Mouse (Mus musculus) intestine, embryonic 14.5 days (tissue): ENCODE results near the gene Det1. TPM values are rescaled to one million over a fixed set of nuclear protein-coding genes. Genes with fewer than 3 reads are reported as not detected.

Experiments
- ATAC-seq: fragments of 200-750 bp; cut with Nextera tagmentation; replicated peaks from 2 replicates; pipeline ENCODE4 v1.8.0; 2017; ENCODE audit warnings: low read depth, moderate number of reproducible peaks, moderate TSS enrichment, moderate library complexity; ENCODE audit not compliant: low FRiP score, low TSS enrichment
- DNase-seq: peaks from one replicate; pipeline ENCODE4 v3.0.0-alpha.2; 2018; ENCODE audit warnings: low spot score
- H3K27ac ChIP-seq: fragments of 300-500 bp; sonication (generic); 2 replicates; pipeline ENCODE4 v1.5.1; 2014; ENCODE audit warnings: low read depth, mild to moderate bottlenecking, control low read depth
- H3K27me3 ChIP-seq: fragments of 300-500 bp; sonication (generic); replicated peaks from 2 replicates; pipeline ENCODE4 v1.6.1; 2014; ENCODE audit warnings: low read length, control low read depth; ENCODE audit not compliant: control insufficient read depth, insufficient read depth
- H3K36me3 ChIP-seq: fragments of 300-500 bp; sonication (generic); 2 replicates; pipeline ENCODE4 v1.6.1; 2014; ENCODE audit warnings: low read length, control low read depth; ENCODE audit not compliant: control insufficient read depth, insufficient read depth
- H3K4me1 ChIP-seq: fragments of 300-500 bp; sonication (generic); replicated peaks from 2 replicates; pipeline ENCODE4 v1.6.1; 2014; ENCODE audit warnings: low read length, control low read depth, mixed read lengths; ENCODE audit not compliant: control insufficient read depth, insufficient read depth
- H3K4me2 ChIP-seq: fragments of 300-500 bp; sonication (generic); 2 replicates; pipeline ENCODE4 v1.6.1; 2014; ENCODE audit warnings: low read length
- H3K4me3 ChIP-seq: fragments of 300-500 bp; sonication (generic); 2 replicates; pipeline ENCODE4 v1.5.1; 2014; ENCODE audit warnings: low read depth, low read length, control low read depth, mixed read lengths
- H3K9ac ChIP-seq: fragments of 300-500 bp; sonication (generic); 2 replicates; pipeline ENCODE4 v1.6.1; 2014; ENCODE audit warnings: mild to moderate bottlenecking, low read length
- H3K9me3 ChIP-seq: fragments of 300-500 bp; sonication (generic); 2 replicates; pipeline ENCODE4 v1.6.1; 2016; ENCODE audit warnings: low read length, control low read depth; ENCODE audit not compliant: control insufficient read depth
- WGBS: fragments of 180-500 bp; shearing (Covaris S2); extraction: QIAGEN DNeasy Blood & Tissue Kit; methylation state at CpG from one replicate; pipeline ENCODE4 v1.1.7; 2014; 5-methylcytosine and 5-hydroxymethylcytosine counted together
- polyA plus RNA-seq: library from polyadenylated mRNA; unstranded; fragments of >200 nt; fragmentation: Nextera tagmentation; extraction: Ambion mirVana; gene quantifications from 2 replicates; pipeline ENCODE4 v1.2.1, GENCODE M21; 2014

The Det1 gene
- polyA plus RNA-seq, 1 experiment from 2014 or later: 16.7 TPM

DNA sequence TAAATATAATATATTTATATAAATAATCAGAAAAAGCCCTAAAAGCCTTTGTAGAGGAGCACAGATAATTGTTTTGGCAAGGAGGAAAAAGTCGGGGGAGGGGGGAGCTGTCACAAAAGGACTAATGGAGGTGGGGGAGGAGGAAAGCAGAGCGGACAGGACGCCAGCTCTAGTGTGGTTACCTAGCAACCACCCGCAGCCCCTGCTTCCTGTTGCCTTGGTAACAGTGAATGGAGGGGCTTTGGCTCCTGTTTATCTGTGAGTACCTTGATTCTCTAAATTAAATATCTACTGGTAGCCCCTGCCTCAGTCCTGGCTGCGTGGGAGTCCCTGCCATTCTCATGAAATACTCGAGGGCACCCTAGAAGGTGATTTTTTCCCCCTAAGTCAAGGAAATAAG lies 37.1 kb upstream of the Det1 start:
- ATAC-seq (no peak), DNase-seq (no peak)
- H3K36me3 ChIP-seq: no peaks in the 10 kb centered on the region
- peaks cover 57% of the 10 kb centered on the region for H3K27me3 ChIP-seq
- H3K4me2 ChIP-seq: no peak overlapping the region
- H3K9me3 ChIP-seq: no peaks in the 10 kb centered on the region
- 4% methylated on average over 6 of the region's 6 CpGs for WGBS
- peaks cover 10% of the 10 kb centered on the region for H3K4me1 ChIP-seq
- no peak overlapping the region for H3K27ac ChIP-seq
- no peak overlapping the region for H3K4me3 ChIP-seq
- no peak overlapping the region for H3K9ac ChIP-seq

DNA sequence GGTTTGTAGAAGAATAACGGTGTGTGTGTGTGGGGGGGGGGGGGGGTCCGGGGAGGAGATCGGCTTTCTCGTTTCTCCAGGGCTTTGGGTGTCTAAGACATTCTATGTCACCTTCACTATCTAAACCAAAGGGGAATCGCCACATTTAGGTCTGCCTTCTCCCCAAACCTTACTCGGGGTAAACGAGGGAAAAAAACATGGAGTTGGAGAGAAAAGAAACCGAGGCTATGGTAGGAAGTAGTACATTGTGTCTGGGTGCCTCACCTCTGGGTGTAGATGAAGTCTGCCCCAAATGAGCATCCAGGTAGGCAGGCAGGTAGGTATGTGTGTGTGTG lies 36.6 kb upstream of the Det1 start:
- H3K4me2 ChIP-seq: no peak overlapping the region
- DNase-seq (no peak), ATAC-seq (no peak)
- H3K4me3 ChIP-seq: no peak overlapping the region
- H3K4me1 ChIP-seq: peaks cover 10% of the 10 kb centered on the region
- WGBS: 11% methylated on average over 8 of the region's 8 CpGs
- H3K36me3 ChIP-seq: no peaks in the 10 kb centered on the region
- H3K27ac ChIP-seq: no peak overlapping the region
- H3K9ac ChIP-seq: no peak overlapping the region
- H3K27me3 ChIP-seq: peaks cover 57% of the 10 kb centered on the region
- no peaks in the 10 kb centered on the region for H3K9me3 ChIP-seq

DNA sequence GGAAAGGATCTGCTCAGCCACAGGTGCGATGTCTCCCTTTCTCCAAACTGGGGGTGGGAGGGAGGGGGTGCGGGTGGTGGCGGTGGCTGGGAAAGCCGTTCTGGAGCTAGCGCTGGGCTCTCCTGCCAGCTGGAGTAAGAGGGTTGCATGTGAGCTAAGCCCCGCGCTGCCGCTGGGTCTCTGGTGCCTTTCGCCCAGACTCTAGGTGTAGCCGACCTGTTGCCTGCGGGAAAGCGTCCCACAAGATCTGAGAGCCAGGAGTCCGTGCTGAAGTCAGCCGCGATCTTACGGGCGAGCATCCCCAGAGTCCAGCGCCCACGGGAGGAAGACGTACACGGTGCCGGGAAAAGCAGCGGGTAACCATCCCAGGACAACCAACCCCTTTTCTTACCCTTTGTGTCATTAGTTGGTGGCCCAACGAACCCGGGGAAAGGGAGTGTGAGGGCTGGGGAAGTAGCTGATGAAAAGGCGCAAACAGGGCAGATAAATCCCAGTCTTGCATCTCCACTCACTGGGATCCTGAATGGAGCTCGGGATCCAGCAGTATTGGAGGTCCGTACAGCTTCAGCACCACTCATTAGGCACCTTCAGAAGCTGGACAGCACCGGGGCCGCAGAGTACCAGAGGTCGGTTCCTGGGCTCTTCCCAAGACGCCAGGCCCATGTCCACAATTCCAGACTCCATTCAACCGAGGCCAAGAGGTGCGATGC lies 36.1 kb upstream of the Det1 start:
- Histone ChIP-seq H3K4me1 (peaks cover 10% of the 10 kb centered on the region), H3K27me3 (peaks cover 57% of the 10 kb centered on the region), H3K36me3 (no peaks in the 10 kb centered on the region), H3K4me3 (peak overlapping the region; percentile 28; the same call in 1 of the 2 replicates), H3K27ac (no peak overlapping the region), H3K9me3 (no peaks in the 10 kb centered on the region), H3K4me2 (peak overlapping the region; percentile 40), H3K9ac (no peak overlapping the region)
- DNase-seq (no peak), ATAC-seq (peak; percentile 29; the same call in 1 of the 2 replicates)
- 2% methylated on average over 34 of the region's 34 CpGs for WGBS

DNA sequence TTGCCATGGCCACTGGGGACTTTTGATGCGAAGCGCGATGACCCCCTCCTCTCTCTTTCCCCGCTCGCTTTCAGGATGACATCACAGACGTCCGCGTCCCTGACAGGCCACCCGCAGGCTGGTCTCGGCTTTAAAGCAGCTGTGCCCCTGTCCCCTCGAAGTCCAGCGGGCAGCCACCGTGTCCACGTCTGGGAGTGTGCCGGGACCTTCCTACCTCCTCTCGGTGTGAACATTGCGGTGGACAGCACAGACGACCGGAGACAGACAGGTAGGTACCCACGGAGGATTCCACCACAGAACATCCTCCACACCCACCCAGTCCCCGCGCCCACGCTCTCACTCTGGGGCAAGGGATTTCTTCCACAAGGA lies 35.4 kb upstream of the Det1 start:
- ATAC-seq: 0 out of 2 replicates have a peak, but pooled peaks have one; percentile 37
- H3K9ac ChIP-seq: 0 out of 2 replicates have a peak overlapping the region, but pooled peaks have one; percentile 16
- 3% methylated on average over 21 of the region's 23 CpGs for WGBS
- H3K4me3 ChIP-seq: peak overlapping the region; percentile 28
- no peaks in the 10 kb centered on the region for H3K9me3 ChIP-seq
- H3K27ac ChIP-seq: no peak overlapping the region
- peaks cover 57% of the 10 kb centered on the region for H3K27me3 ChIP-seq
- peaks cover 10% of the 10 kb centered on the region for H3K4me1 ChIP-seq
- peak overlapping the region; percentile 40 for H3K4me2 ChIP-seq
- H3K36me3 ChIP-seq: no peaks in the 10 kb centered on the region
- no peak for DNase-seq

DNA sequence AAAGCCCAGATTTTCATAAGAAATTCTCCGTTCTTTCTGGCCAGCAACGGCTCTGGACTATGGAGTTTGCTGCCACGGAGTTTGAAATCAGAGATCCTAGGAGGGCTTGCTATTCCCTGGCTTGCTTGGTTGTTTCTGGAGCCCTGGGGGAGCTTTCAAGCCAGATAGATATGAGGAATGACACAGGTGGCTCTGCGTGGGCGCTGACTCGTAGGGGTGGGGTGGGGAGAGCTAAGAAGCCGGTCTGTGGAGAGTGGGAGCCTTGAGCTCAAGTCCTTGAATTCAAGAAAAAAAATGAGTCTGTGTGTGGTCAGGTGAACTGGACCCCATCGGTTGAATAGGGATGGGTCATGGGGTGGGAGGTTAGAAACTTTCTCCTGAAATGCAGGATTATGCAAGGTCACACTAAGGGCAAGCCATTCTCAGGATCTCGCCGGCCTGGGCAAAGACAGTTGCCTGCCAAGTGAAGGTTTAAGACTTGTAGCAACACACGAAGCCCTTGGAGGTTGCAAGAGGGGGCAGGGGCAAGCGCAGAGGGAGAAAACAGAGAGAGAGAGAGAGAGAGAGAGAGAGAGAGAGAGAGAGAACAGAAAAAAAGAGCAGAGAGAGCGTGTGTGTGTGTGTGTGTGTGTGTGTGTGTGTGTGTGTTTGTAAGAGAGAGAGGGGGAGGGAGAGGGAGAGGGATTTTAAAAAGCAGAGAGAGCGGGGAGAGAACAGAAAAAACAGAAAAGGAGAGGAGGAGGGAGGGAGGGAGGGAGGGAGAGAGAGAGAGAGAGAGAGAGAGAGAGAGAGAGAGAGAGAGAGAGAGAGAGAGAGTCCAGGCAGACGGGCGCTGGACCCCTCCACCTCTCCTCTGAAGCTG lies 34.8 kb upstream of the Det1 start:
- H3K4me1 ChIP-seq: peaks cover 10% of the 10 kb centered on the region
- no peak for DNase-seq
- H3K27me3 ChIP-seq: peaks cover 57% of the 10 kb centered on the region
- H3K4me2 ChIP-seq: peak overlapping the region; percentile 40
- no peaks in the 10 kb centered on the region for H3K36me3 ChIP-seq
- H3K9me3 ChIP-seq: no peaks in the 10 kb centered on the region
- H3K9ac ChIP-seq: no peak overlapping the region
- H3K27ac ChIP-seq: no peak overlapping the region
- no peak for ATAC-seq
- WGBS: 16% methylated on average over 13 of the region's 16 CpGs
- peak overlapping the region; percentile 28; the same call in 1 of the 2 replicates for H3K4me3 ChIP-seq

DNA sequence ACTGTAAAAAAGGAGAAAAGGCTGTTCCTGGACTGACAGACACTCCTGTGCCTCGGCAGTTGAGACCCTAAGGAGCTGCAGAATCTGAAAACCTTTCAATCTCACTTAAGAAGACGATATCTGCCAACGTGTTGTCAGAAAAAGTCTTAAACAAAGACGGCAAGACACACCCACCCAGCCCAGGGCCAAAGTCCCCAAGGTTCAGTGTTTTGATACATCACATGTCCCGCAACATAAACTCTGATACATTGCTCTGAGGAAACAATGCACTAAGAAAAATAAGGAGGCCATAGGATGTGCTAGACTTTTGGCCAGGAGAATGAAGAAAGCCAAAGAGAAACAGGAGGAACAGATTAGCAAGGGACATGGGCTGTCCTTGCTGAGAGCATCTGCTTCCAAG lies 25.8 kb upstream of the Det1 start:
- H3K36me3 ChIP-seq: no peaks in the 10 kb centered on the region
- no peak overlapping the region for H3K9ac ChIP-seq
- no peak overlapping the region for H3K27ac ChIP-seq
- no peak for ATAC-seq
- no peak overlapping the region for H3K4me2 ChIP-seq
- no peak overlapping the region for H3K4me3 ChIP-seq
- H3K27me3 ChIP-seq: no peaks in the 10 kb centered on the region
- H3K9me3 ChIP-seq: no peaks in the 10 kb centered on the region
- no peaks in the 10 kb centered on the region for H3K4me1 ChIP-seq
- 72% methylated on average over 5 of the region's 5 CpGs for WGBS
- DNase-seq: no peak

DNA sequence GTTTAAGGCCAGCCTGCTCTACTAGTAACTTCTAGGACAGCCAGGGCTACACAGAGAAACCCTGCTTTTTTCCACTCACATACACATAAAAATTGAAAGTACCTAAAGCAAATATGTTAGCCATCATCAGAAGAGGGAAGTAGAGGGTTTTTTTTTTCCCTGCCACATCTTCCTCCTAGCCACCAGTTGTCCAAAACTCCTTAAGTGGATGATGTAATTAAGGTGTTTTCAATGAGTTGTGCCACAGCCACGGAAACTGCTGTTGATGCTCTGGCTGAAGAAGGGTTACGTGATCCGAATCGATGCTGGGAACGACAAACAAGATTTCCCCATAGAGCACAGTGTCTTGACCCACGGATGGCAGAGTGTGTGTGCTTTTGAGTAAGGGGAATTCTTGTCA lies 25.3 kb upstream of the Det1 start:
- no peaks in the 10 kb centered on the region for H3K4me1 ChIP-seq
- no peaks in the 10 kb centered on the region for H3K36me3 ChIP-seq
- WGBS: 83% methylated on average over 6 of the region's 6 CpGs
- no peak overlapping the region for H3K4me3 ChIP-seq
- no peak overlapping the region for H3K9ac ChIP-seq
- H3K27me3 ChIP-seq: no peaks in the 10 kb centered on the region
- H3K4me2 ChIP-seq: no peak overlapping the region
- no peak overlapping the region for H3K27ac ChIP-seq
- ATAC-seq (no peak), DNase-seq (no peak)
- no peaks in the 10 kb centered on the region for H3K9me3 ChIP-seq

DNA sequence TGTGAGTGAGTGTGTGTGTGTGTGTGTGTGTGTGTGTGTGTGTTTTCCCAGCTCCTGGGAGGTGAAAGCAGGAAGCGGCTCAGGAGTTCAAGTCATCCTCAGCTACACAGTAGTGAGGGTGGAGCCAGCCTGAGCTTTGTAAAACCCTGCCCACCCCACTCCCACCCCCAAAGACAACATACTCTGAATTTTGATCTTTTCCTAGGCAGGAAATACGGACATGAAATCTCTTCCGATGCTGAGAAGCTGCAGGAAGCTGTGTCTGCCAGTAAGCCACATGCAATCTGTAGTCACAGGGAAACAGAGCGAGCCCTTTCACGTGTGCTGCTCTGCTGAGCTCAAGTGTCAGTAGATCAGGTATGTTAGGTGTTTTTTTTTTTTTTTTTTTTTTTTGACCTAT lies 21.7 kb upstream of the Det1 start:
- no peak overlapping the region for H3K27ac ChIP-seq
- no peaks in the 10 kb centered on the region for H3K36me3 ChIP-seq
- H3K9me3 ChIP-seq: no peaks in the 10 kb centered on the region
- H3K9ac ChIP-seq: no peak overlapping the region
- no peaks in the 10 kb centered on the region for H3K27me3 ChIP-seq
- H3K4me1 ChIP-seq: no peaks in the 10 kb centered on the region
- H3K4me2 ChIP-seq: no peak overlapping the region
- DNase-seq (no peak), ATAC-seq (no peak)
- H3K4me3 ChIP-seq: no peak overlapping the region
- WGBS: 64% methylated on average over 5 of the region's 5 CpGs
